Comparison of ENCODE assay signal across 8 mouse cellular contexts in the genomic region with DNA sequence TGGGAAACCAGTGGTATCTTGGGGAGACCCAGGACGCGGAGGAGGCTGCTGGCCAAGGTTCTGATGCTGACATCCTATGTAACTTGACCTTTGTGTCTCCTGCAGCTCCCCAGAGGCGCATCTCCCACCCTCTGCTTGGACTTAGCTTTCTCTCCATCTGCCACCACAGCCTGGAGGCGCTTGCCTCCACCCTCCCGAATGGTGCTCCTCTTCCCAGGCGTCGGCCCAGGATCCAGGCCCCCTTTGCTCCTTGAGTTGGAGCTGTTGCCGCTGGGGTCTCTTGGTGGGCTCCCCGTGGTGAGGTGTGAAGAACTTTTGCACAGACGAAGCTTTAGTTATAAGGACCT. TPM values are rescaled to one million over a fixed set of nuclear protein-coding genes. Genes with fewer than 3 reads are reported as not detected.
DNase-seq lines count a peak whose midpoint lies in the region; ATAC-seq and TF ChIP-seq lines count a peak whose summit lies in the region.

No protein-coding gene starts in this region.

- H3K27ac ChIP-seq in heart, postnatal 0 days (ENCODE audit: low read depth): peak overlapping the region; percentile 70
- peak overlapping the region; percentile 71 for H3K27ac ChIP-seq in brown adipose tissue, adult 24 weeks (replicated peaks; ENCODE audit: low read depth, low read length)
- H3K27ac ChIP-seq in forebrain, postnatal 0 days (ENCODE audit: low read depth, low read length): 0 out of 2 replicates have a peak overlapping the region, but pooled peaks have one; percentile 69
- no peak overlapping the region for H3K27ac ChIP-seq in midbrain, embryonic 11.5 days (ENCODE audit: low read depth, low read length)

- DNase-seq in heart, postnatal 0 days (ENCODE audit: low spot score): no peak
- no peak for DNase-seq in heart, postnatal 10 days
- DNase-seq in forebrain, postnatal 0 days: no peak
- DNase-seq in midbrain, embryonic 11.5 days (ENCODE audit: low spot score, missing footprints): no peak
- DNase-seq in gastrocnemius, postnatal 10 days: no peak
- DNase-seq in urinary bladder, adult 18-20 months (ENCODE audit: low spot score in 2 of 2): no peak
- DNase-seq in kidney, adult 11 months: no peak

- no peaks in the 10 kb centered on the region for H3K27me3 ChIP-seq in heart, postnatal 0 days (ENCODE audit: control insufficient read depth, insufficient read depth, low read length)
- no peaks in the 10 kb centered on the region for H3K27me3 ChIP-seq in forebrain, postnatal 0 days (ENCODE audit: insufficient read depth, low read length)
- H3K27me3 ChIP-seq in midbrain, embryonic 11.5 days (ENCODE audit: control insufficient read depth, insufficient read depth, low read length): no peaks in the 10 kb centered on the region

- ATAC-seq in heart, postnatal 0 days (ENCODE audit: insufficient read depth, low read depth): no peak
- no peak for ATAC-seq in forebrain, postnatal 0 days
- no peak; the same call in 1 of the 2 replicates for ATAC-seq in midbrain, embryonic 11.5 days (ENCODE audit: low FRiP score)

- H3K4me1 ChIP-seq in heart, postnatal 0 days (ENCODE audit: control insufficient read depth, insufficient read depth): peaks cover 40% of the 10 kb centered on the region
- peaks cover 8% of the 10 kb centered on the region; the same call in 1 of the 2 replicates for H3K4me1 ChIP-seq in brown adipose tissue, adult 24 weeks (ENCODE audit: control insufficient read depth, insufficient read depth, insufficient read length, low read length)
- H3K4me1 ChIP-seq in forebrain, postnatal 0 days (ENCODE audit: insufficient read depth): peaks cover 26% of the 10 kb centered on the region
- H3K4me1 ChIP-seq in midbrain, embryonic 11.5 days (ENCODE audit: control insufficient read depth, insufficient read depth, low read length): peaks cover 18% of the 10 kb centered on the region

- H3K9me3 ChIP-seq in heart, postnatal 0 days (replicated peaks; ENCODE audit: control insufficient read depth, low read length): peaks cover 3% of the 10 kb centered on the region; the same call in 1 of the 2 replicates
- H3K9me3 ChIP-seq in forebrain, postnatal 0 days (ENCODE audit: low read length): no peaks in the 10 kb centered on the region
- H3K9me3 ChIP-seq in midbrain, embryonic 11.5 days (ENCODE audit: control insufficient read depth, low read length): no peaks in the 10 kb centered on the region; the same call in 1 of the 2 replicates

- TF ChIP-seq EP300 in heart, postnatal 0 days (IDR thresholded peaks at IDR 0.05; ENCODE audit: low read depth): no peak

- intact Hi-C loops in heart, postnatal 10 days (cut with DNase I): loop anchor here (2.0 kb wide), 1 partner anchor 28 kb away; no protein-coding TSS in a partner anchor

- 17% methylated on average over 10 of the region's 10 CpGs for WGBS in heart, postnatal 0 days
- WGBS in forebrain, postnatal 0 days: 21% methylated on average over 10 of the region's 10 CpGs
- WGBS in midbrain, embryonic 11.5 days: 18% methylated on average over 10 of the region's 10 CpGs

- peak overlapping the region; percentile 76 for H3K4me2 ChIP-seq in heart, postnatal 0 days (ENCODE audit: low read depth, low read length)
- peak overlapping the region; percentile 87 for H3K4me2 ChIP-seq in forebrain, postnatal 0 days (ENCODE audit: low read depth)
- H3K4me2 ChIP-seq in midbrain, embryonic 11.5 days: peak overlapping the region; percentile 88

- H3K9ac ChIP-seq in heart, postnatal 0 days (replicated peaks; ENCODE audit: low read depth, low read length): peak overlapping the region; percentile 84
- peak overlapping the region; percentile 73 for H3K9ac ChIP-seq in forebrain, postnatal 0 days
- peak overlapping the region; percentile 74 for H3K9ac ChIP-seq in midbrain, embryonic 11.5 days (ENCODE audit: low read length)

- H3K4me3 ChIP-seq in heart, postnatal 0 days (ENCODE audit: low read depth, low read length): peak overlapping the region; percentile 83
- peak overlapping the region; percentile 84 for H3K4me3 ChIP-seq in brown adipose tissue, adult 24 weeks (ENCODE audit: insufficient read depth, low read depth, low read length)
- H3K4me3 ChIP-seq in forebrain, postnatal 0 days (ENCODE audit: low read depth, low read length): peak overlapping the region; percentile 73
- H3K4me3 ChIP-seq in midbrain, embryonic 11.5 days (ENCODE audit: low read depth, low read length): peak overlapping the region; percentile 91

- H3K36me3 ChIP-seq in heart, postnatal 0 days (replicated peaks; ENCODE audit: control insufficient read depth, insufficient read depth, low read length): peaks cover 22% of the 10 kb centered on the region
- peaks cover 12% of the 10 kb centered on the region; the same call in 1 of the 2 replicates for H3K36me3 ChIP-seq in forebrain, postnatal 0 days (ENCODE audit: insufficient read depth)
- peaks cover 7% of the 10 kb centered on the region; the same call in 1 of the 2 replicates for H3K36me3 ChIP-seq in midbrain, embryonic 11.5 days (ENCODE audit: control insufficient read depth, insufficient read depth, low read length)

- TF ChIP-seq CTCF in heart, postnatal 0 days (IDR thresholded peaks at IDR 0.05; ENCODE audit: low read depth): no peak
- no peak for TF ChIP-seq CTCF in forebrain, postnatal 0 days (IDR thresholded peaks at IDR 0.05; ENCODE audit: low read depth)

RNA-seq across cellular contexts. Expression of a gene that starts 0.6 kb away (rescaled TPM):
- total RNA-seq in heart, postnatal 0 days (2014; rRNA removed; ENCODE audit: low replicate concordance): 30.2 and 42.9 TPM in 2 replicates
- polyA plus RNA-seq in heart, postnatal 0 days (2015; fragmentation: Nextera tagmentation; extraction: Ambion mirVana): 28.2 and 29.5 TPM in 2 replicates
- 10 to 100 TPM; 44.3 to 44.8 TPM for total RNA-seq in heart, postnatal 10 days (2021)
- 19.5 and 20.6 TPM in 2 replicates for polyA plus RNA-seq in brown adipose tissue, adult 24 weeks (2012; ENCODE audit: insufficient read depth, insufficient read length, missing spikeins)
- total RNA-seq in forebrain, postnatal 0 days (2014; rRNA removed): 43.1 and 44.3 TPM in 2 replicates
- polyA plus RNA-seq in forebrain, postnatal 0 days (2015; fragmentation: Nextera tagmentation; extraction: Ambion mirVana): 35.8 and 44.9 TPM in 2 replicates
- polyA plus RNA-seq in midbrain, embryonic 11.5 days (2014; fragmentation: Nextera tagmentation; extraction: Ambion mirVana): 26.8 and 34.2 TPM in 2 replicates
- 10 to 100 TPM; 28.0 to 30.3 TPM for total RNA-seq in gastrocnemius, postnatal 10 days (2021)

RNA-seq across cellular contexts. Expression of a gene that starts 1.0 kb away (rescaled TPM):
- 31.4 and 62.4 TPM in 2 replicates for total RNA-seq in heart, postnatal 0 days (2014; rRNA removed; ENCODE audit: low replicate concordance)
- 53.5 and 60.8 TPM in 2 replicates for polyA plus RNA-seq in heart, postnatal 0 days (2015; fragmentation: Nextera tagmentation; extraction: Ambion mirVana)
- 10 to 100 TPM; 48.5 to 51.4 TPM for total RNA-seq in heart, postnatal 10 days (2021)
- 54.9 and 75.8 TPM in 2 replicates for polyA plus RNA-seq in brown adipose tissue, adult 24 weeks (2012; ENCODE audit: insufficient read depth, insufficient read length, missing spikeins)
- total RNA-seq in forebrain, postnatal 0 days (2014; rRNA removed): 41.5 and 41.7 TPM in 2 replicates
- 38.8 and 41.2 TPM in 2 replicates for polyA plus RNA-seq in forebrain, postnatal 0 days (2015; fragmentation: Nextera tagmentation; extraction: Ambion mirVana)
- polyA plus RNA-seq in midbrain, embryonic 11.5 days (2014; fragmentation: Nextera tagmentation; extraction: Ambion mirVana): 22.8 and 22.9 TPM in 2 replicates
- 10 to 100 TPM; 31.0 to 41.3 TPM for total RNA-seq in gastrocnemius, postnatal 10 days (2021)

RNA-seq across cellular contexts. Expression of a gene that starts 24.3 kb away (rescaled TPM):
- 8.2 and 12.6 TPM in 2 replicates for total RNA-seq in heart, postnatal 0 days (2014; rRNA removed; ENCODE audit: low replicate concordance)
- 4.9 and 5.0 TPM in 2 replicates for polyA plus RNA-seq in heart, postnatal 0 days (2015; fragmentation: Nextera tagmentation; extraction: Ambion mirVana)
- total RNA-seq in heart, postnatal 10 days (2021): 1 to 10 TPM; 4.5 TPM
- 2.0 and 2.6 TPM in 2 replicates for polyA plus RNA-seq in brown adipose tissue, adult 24 weeks (2012; ENCODE audit: insufficient read depth, insufficient read length, missing spikeins)
- 25.6 and 30.0 TPM in 2 replicates for total RNA-seq in forebrain, postnatal 0 days (2014; rRNA removed)
- polyA plus RNA-seq in forebrain, postnatal 0 days (2015; fragmentation: Nextera tagmentation; extraction: Ambion mirVana): 14.8 and 17.7 TPM in 2 replicates
- polyA plus RNA-seq in midbrain, embryonic 11.5 days (2014; fragmentation: Nextera tagmentation; extraction: Ambion mirVana): 13.2 and 13.4 TPM in 2 replicates
- 1 to 10 TPM; 3.5 to 5.3 TPM for total RNA-seq in gastrocnemius, postnatal 10 days (2021)

RNA-seq across cellular contexts. Expression of a gene that starts 47.7 kb away (rescaled TPM):
- total RNA-seq in heart, postnatal 0 days (2014; rRNA removed; ENCODE audit: low replicate concordance): not detected in 2 replicates
- polyA plus RNA-seq in heart, postnatal 0 days (2015; fragmentation: Nextera tagmentation; extraction: Ambion mirVana): 0.12 TPM in 1 of 2 replicates, not detected in the other
- under 1 TPM in 1 of 2 experiments, not detected in 1; 0.22 TPM for total RNA-seq in heart, postnatal 10 days (2021)
- not detected in 2 replicates for polyA plus RNA-seq in brown adipose tissue, adult 24 weeks (2012; ENCODE audit: insufficient read depth, insufficient read length, missing spikeins)
- not detected in 2 replicates for total RNA-seq in forebrain, postnatal 0 days (2014; rRNA removed)
- 0.13 TPM in 1 of 2 replicates, not detected in the other for polyA plus RNA-seq in forebrain, postnatal 0 days (2015; fragmentation: Nextera tagmentation; extraction: Ambion mirVana)
- polyA plus RNA-seq in midbrain, embryonic 11.5 days (2014; fragmentation: Nextera tagmentation; extraction: Ambion mirVana): not detected in 2 replicates
- not detected for total RNA-seq in gastrocnemius, postnatal 10 days (2021)

RNA-seq across cellular contexts. Expression of a gene that starts 56.5 kb away (rescaled TPM):
- not detected in 2 replicates for total RNA-seq in heart, postnatal 0 days (2014; rRNA removed; ENCODE audit: low replicate concordance)
- not detected in 2 replicates for polyA plus RNA-seq in heart, postnatal 0 days (2015; fragmentation: Nextera tagmentation; extraction: Ambion mirVana)
- total RNA-seq in heart, postnatal 10 days (2021): not detected
- polyA plus RNA-seq in brown adipose tissue, adult 24 weeks (2012; ENCODE audit: insufficient read depth, insufficient read length, missing spikeins): not detected in 2 replicates
- total RNA-seq in forebrain, postnatal 0 days (2014; rRNA removed): not detected in 2 replicates
- polyA plus RNA-seq in forebrain, postnatal 0 days (2015; fragmentation: Nextera tagmentation; extraction: Ambion mirVana): 0.10 TPM in 1 of 2 replicates, not detected in the other
- polyA plus RNA-seq in midbrain, embryonic 11.5 days (2014; fragmentation: Nextera tagmentation; extraction: Ambion mirVana): not detected in 2 replicates
- not detected for total RNA-seq in gastrocnemius, postnatal 10 days (2021)
